Mouse (Mus musculus): ENCODE data around the gene Gm8947.
"Not testable (repeated sequence)": the region's sequence is repeated elsewhere in the genome, so short reads cannot be mapped to it uniquely, and the experiment has no call there.

Gene Gm8947

DNA sequence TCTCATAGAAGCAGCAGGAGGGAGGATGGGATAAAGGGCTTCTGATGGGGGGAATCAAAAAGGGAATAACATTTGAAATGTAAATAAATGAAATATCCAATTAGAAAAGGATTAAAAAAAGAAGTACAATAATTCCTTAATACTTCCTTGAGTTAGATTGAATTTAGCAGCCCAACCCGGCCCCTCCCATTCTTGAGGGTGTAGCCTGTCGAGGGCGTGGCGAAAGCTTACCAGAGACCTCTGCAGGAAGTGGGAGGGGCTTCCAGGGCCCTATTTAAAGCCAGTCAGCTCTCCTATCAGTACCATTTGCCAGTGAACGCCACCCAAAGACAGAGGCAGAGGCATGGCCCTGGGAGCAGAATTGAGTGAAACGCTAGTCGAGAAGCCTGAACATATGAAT is at the start of gene Gm8947:
Gene Gm8947 (plus strand): TSS at position 302 of the 400 bp plus-strand sequence.
- TF ChIP-seq GATA4 (IDR thresholded peaks at IDR 0.05; ENCODE audit: insufficient replicate concordance, low read length), result not testable (repeated sequence)

DNA sequence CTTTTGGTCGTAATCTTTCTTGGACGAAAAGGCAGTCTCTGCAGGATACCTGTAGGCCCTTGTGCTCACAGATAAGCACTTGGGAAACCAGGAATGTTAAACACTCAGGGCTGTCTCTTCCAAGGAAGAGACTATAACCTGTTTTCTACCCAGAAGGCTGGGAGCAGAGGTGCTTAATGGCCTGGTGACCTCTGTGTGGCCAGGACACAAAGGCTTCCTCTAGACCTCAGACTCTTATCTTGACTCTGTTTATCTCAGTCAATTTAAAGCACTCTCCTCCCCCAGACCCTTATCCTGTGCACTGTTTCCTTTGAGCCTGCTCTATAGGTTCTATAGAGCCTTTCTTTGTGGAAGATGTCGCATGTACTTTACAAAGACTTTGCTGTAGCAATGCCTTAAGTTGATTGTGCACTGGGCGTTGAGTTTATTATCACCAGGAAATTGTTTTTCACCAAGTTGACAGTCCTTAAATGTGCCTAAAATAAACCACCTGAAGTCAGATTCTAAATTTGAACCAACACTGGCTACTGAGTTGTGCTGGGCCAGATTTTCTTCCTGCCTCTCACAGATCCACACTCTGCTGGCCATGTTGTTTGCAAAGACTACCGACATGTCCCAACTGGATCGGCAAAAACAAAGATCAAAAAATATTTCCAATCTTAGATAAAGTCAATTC is 47.6 kb upstream of the Gm8947 start:
- TF ChIP-seq GATA4 (IDR thresholded peaks at IDR 0.05; ENCODE audit: insufficient replicate concordance, low read length), result no peak

- TF ChIP-seq GATA4 (IDR thresholded peaks at IDR 0.05; ENCODE audit: insufficient replicate concordance, low read length), result no peak
These were observed 44.4 kb upstream of the Gm8947 start for GRCm38 (mm10) chr1:151147801-151148200.

- TF ChIP-seq GATA4 (IDR thresholded peaks at IDR 0.05; ENCODE audit: insufficient replicate concordance, low read length), result no peak
These were observed 42.0 kb upstream of the Gm8947 start for GRCm38 (mm10) chr1:151150211-151150610.

DNA sequence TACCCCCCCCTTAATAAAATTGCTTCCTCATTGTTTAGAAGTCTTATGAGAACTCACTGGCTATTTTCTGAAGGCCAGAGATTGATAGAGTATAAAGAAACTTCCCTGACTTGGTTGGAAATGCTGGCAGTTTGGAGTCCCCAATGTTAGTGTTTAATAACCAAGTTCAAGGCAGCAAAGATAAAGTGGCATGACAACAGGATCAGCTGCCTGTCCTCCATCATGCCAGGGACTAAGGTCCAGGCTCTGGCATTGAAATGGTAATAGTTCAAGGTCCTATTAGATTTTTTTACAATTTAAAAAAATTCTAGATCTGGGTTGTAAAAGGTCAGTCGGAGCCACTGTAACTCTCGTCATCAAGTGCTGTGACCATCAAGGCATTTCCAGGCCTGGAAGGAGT is 41.1 kb upstream of the Gm8947 start:
- peak; percentile 61; the same call in 1 of the 2 replicates for TF ChIP-seq GATA4 (IDR thresholded peaks at IDR 0.05; ENCODE audit: insufficient replicate concordance, low read length)

DNA sequence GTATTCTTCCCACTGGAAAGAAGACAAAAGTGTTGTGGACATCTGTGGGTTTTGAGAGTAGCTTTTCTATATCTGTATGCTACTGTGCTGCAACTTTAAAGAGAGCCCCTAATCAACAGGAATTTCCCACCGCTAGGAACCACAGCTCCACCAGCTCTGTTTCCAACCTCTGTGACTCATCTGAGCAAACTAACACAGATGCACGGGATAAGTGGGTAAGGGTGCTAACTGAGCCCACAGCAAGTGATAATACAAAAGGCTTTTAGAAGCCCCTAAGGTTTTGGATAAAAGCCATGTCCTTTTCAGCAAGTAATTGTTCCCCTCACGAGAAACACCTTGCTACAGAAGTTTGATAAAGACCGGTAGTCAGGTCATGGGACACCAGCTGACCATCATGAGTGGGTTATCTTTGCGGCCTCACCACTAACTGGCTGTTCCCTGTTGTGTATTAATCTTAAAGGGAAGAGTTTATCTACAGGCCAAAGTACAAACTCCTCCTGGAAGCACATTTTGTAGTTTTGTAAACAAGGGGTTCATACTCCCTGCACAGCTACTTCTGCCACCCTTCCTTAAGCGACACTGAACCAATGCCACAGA is 39.0 kb upstream of the Gm8947 start:
- peak; percentile 93 for TF ChIP-seq GATA4 (IDR thresholded peaks at IDR 0.05; ENCODE audit: insufficient replicate concordance, low read length)

DNA sequence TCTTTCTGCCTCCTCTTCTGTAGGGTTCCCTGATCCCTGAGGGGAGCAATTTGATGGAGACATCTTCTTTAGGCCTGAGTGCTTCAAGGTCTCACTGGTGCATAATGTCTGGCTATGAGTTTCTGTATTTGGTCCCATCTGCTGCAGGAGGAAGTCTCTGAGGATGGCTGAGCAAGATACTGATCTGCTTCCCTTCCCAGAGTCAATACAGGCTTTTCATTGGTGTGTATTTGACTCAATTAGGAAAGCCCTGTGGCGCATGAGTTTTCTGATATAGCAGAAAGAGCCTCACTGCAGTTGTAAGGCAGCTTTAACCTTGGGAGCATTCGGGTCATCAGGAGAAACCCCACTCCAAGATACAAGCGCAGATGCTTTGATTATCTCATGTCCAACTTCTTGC is 36.0 kb upstream of the Gm8947 start:
- TF ChIP-seq GATA4 (IDR thresholded peaks at IDR 0.05; ENCODE audit: insufficient replicate concordance, low read length), result no peak

GRCm38 (mm10) chr1:151156777-151157632 is 35.2 kb upstream of the Gm8947 start:
- TF ChIP-seq GATA4 (IDR thresholded peaks at IDR 0.05; ENCODE audit: insufficient replicate concordance, low read length), result peak; percentile 52; the same call in 1 of the 2 replicates

DNA sequence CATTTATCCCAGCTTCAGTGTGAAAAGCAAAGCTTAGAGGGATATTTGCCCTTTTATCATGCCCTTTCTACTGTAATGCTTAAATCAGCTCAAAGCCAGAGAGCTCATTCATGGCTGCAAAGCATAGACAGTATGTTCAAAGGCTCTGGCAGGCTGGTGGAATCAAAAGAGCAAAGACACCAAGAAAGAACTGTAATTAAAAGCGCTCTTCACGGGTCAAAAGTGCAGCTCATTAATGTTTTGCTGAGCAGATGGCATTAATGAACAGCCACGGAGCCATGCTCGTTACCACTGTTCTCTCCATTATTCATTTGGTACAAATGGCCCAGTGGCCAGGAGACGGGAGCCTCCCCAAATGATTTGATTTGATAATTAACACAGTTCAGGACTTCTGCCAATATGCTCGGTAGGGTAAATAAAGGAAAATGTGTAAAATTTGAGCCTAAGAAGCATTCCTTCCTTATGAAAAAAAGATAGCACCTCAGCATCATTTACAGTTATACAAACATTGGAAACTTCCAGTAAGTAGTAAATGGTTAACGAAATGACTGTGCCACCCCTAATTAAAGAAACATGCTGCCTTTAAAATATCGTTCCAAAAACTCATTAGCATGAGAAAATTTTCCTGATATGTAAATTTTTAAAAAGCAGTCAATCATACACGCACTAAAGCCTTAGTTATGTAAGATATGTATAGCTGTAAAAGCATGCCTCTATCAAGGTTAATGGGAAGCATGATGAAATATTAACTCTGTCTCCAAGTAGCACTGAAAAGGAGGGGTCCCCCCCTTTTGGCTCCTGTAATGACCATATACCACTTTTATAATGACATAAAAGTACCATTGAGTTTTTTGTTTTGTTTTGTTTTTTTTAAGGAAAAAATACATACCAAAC is 34.0 kb upstream of the Gm8947 start:
- TF ChIP-seq GATA4 (IDR thresholded peaks at IDR 0.05; ENCODE audit: insufficient replicate concordance, low read length), result no peak

DNA sequence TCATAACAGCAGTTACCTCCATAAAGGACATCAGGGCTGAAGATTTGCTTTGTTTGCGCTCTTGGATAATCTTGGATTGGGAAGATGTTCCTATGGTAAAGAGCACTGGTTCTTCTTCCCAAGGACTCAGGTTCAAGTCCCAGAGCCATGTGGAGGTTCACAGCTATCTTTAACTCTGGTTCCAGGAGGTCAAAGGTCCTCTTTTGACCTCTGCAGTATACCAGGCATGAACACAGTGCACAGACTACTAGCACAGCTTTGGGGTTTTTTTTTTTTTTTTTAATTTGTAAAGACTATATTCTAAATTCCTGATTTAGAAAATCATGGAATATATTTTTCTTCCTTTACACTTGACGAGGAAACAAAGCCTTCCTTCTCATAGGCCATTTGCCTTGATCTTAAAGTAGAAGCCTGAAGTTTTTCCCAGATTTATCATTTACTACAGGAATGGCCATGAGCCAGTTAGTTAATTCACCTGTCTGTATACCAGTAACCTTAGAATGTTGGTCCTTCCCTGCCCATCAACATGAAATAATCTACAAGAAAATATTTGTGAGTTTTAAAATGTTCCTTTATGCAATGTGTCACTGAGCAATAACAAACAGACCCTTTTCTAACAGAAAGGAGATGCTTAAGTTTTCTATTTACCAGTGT is 33.2 kb upstream of the Gm8947 start:
- TF ChIP-seq GATA4 (IDR thresholded peaks at IDR 0.05; ENCODE audit: insufficient replicate concordance, low read length), result no peak

- peak; percentile 67; the same call in 1 of the 2 replicates for TF ChIP-seq GATA4 (IDR thresholded peaks at IDR 0.05; ENCODE audit: insufficient replicate concordance, low read length)
These were observed 26.1 kb upstream of the Gm8947 start for GRCm38 (mm10) chr1:151166031-151166430.

GRCm38 (mm10) chr1:151167297-151168047 is 24.7 kb upstream of the Gm8947 start:
- TF ChIP-seq GATA4 (IDR thresholded peaks at IDR 0.05; ENCODE audit: insufficient replicate concordance, low read length), result no peak

DNA sequence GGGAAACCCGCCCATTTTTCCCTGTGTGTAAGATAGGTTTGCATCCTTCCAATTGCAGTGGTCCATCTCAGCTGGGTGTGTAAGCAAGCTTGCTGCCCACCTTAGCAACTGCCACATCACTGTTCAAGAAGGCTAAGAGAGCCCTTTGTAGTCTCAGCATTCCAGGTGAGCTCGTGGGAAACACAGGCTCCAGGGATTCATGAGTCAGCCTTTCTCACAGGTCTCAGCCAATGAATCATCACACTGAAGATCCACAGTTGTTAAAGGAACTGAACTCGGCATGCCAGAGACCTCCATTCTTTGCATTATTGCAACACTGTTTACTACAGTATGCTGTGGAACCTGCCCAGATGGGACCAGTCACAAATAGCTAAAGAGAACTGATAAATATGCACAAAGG is 23.5 kb upstream of the Gm8947 start:
- TF ChIP-seq GATA4 (IDR thresholded peaks at IDR 0.05; ENCODE audit: insufficient replicate concordance, low read length), result no peak

Measured in liver, adult (tissue).